Mouse (Mus musculus) lung, adult 2 months (tissue): ENCODE measurements around the gene Odf3l2. TPM values are rescaled to one million over a fixed set of nuclear protein-coding genes. Genes with fewer than 3 reads are reported as not detected.
A peak's percentile ranks its signal among the peaks of the same experiment; 100 is the strongest.

ENCODE experiments used
- DNase-seq: peaks from one replicate; pipeline ENCODE4 v3.0.0; 2022
- H3K4me1 ChIP-seq: fragments of 200-500 bp; 2 replicates; pipeline ENCODE4 v1.6.1; 2011; ENCODE audit warnings: low read length; ENCODE audit not compliant: control insufficient read depth, insufficient read depth
- H3K4me3 ChIP-seq: fragments of 200-500 bp; replicated peaks from 2 replicates; pipeline ENCODE3; 2011; ENCODE audit warnings: low read depth, mild to moderate bottlenecking, control low read depth, low read length; ENCODE audit errors: extremely low read depth
- CTCF ChIP-seq: fragments of 200-500 bp; IDR thresholded peaks from 2 replicates; pipeline ENCODE4 v1.5.1; 2011; ENCODE audit warnings: mild to moderate bottlenecking, low read length, control low read depth; ENCODE audit not compliant: insufficient read depth
- POLR2A ChIP-seq: fragments of 200-500 bp; IDR thresholded peaks from 2 replicates; pipeline ENCODE4 v1.6.1; 2011; ENCODE audit warnings: low read depth, mild to moderate bottlenecking, control low read depth, low read length, borderline replicate concordance; ENCODE audit errors: extremely low read depth
- WGBS: fragments of 180-500 bp; shearing (Covaris S2); methylation state at CpG from one replicate; pipeline ENCODE4 v1.1.7; 2018; 5-methylcytosine and 5-hydroxymethylcytosine counted together
- polyA plus RNA-seq: library from polyadenylated mRNA; depleted of rRNA; stranded (reverse); fragments of >200 nt; gene quantifications from 2 replicates; pipeline ENCODE4 v1.2.3, GENCODE M21; 2012

The Odf3l2 gene
- polyA plus RNA-seq, 1 experiment = not detected

DNA sequence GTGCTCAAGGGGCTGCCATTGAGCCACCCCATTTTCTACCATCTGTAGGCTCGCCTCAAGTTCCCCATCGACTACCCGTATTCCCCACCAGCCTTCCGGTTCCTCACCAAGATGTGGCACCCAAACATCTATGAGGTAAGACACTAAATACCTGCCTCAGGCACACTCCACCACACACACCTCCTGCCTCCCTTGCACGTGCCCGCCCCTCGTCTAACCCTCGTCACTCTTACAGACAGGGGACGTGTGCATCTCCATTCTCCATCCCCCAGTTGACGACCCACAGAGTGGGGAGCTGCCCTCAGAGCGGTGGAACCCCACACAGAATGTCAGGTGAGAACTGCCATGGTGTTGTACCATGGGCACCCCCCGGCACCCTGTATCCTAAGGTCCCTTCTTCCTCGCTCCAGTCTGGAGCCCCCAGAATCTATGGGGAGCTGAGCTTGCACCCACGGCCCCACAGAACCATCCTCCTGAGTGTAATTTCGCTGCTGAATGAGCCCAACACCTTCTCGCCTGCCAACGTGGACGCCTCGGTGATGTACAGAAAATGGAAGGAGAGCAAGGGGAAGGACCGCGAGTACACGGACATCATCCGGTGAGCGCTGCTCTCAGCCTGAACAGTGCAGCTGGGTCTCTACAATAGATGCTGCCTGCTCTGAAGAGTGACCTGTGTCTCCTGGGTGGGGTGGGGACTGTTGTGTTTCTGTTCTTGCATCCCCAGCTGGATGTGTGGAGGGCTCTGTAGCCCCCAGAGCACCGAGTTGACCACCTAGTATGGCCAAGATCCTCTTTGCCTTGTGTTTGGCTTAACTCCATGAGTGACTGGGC, 39.4 kb upstream of the Odf3l2 start:
- H3K4me1 ChIP-seq = peaks cover 14% of the 10 kb centered on the region
- no peak overlapping the region for H3K4me3 ChIP-seq
- WGBS = 93% methylated on average over 25 of the region's 25 CpGs
- no peak for DNase-seq
- no peak for TF ChIP-seq POLR2A
- TF ChIP-seq CTCF = no peak

DNA sequence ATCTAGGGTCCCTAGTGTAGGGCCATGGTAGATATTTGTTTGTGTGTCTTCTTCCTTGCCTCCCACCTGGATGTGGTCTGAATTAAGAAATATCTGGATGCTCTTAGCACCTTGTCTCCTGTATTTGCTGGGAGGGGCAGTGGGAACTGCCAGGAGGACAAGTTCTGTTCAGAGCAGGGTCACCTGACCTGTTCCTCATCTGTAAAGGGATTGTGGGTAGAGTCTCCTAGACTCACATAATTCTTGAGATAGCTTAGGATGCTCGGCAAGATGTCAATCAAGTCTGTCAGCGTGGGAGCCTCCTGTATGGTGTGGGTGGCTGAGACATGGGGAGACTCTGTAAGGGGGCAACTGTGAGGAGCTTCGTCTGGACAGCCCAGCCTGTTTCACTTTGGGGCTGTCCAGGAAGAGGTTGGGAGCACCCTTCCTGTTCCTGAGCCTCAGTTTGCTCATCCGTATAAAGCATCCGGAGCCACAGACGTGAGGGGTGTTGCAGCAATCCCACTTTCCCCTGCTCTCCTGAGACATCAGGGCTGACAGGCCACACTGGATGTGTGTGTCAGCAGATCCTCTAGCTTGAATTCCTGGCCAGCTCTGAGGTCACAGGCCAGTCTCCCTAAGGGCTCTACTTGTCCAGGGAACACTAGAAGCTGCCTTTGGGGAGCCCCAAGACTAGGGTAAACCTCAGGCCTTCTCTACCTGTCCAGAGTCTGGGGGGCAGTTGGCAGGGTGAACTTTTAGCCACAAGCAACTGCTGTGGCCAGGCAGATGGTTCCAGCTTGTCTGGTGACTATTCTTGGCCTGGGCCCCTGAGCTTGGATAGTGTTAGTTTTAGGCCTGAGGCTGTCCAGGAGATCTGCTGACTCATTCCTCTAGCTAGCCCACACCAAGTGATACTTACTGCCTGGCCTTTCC, 38.4 kb upstream of the Odf3l2 start:
- WGBS = 37% methylated on average over 6 of the region's 6 CpGs
- no peak for DNase-seq
- no peak overlapping the region for H3K4me3 ChIP-seq

GRCm38 (mm10) chr10:79682916-79683582, 37.5 kb upstream of the Odf3l2 start:
- WGBS = 2% methylated on average over 10 of the region's 10 CpGs
- Histone ChIP-seq H3K4me1 (peaks cover 14% of the 10 kb centered on the region), H3K4me3 (peak overlapping the region; percentile 91)
- DNase-seq = peak; percentile 48
- no peak for TF ChIP-seq POLR2A
- peak; percentile 22; the same call in 1 of the 2 replicates for TF ChIP-seq CTCF

More for the DNA sequence above, 38.4 kb upstream of the Odf3l2 start:
- H3K4me1 ChIP-seq = peaks cover 14% of the 10 kb centered on the region
- no peak for TF ChIP-seq CTCF
- TF ChIP-seq POLR2A = no peak

DNA sequence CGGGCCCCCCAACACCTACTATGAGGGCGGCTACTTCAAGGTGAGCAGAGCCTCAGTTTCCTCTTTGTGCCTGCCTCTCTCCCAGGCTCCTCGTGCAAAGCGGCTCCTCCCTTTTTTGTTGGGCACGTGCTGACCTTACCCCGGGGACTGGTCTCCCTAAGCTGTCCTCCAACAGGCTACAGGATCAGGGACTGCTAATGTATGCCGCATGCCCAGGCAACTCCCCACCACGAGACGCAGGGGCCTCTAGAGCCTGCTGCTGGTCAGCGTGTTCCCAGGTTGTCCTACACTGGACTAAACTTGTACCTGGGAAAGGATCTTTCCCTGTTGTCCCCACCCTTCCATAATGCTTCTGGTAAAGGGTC, 37.0 kb upstream of the Odf3l2 start:
- DNase-seq = peak; percentile 29
- under 1% methylated on average over 10 of the region's 10 CpGs for WGBS
- TF ChIP-seq CTCF (no peak), POLR2A (no peak)
- Histone ChIP-seq H3K4me3 (peak overlapping the region; percentile 91), H3K4me1 (peaks cover 14% of the 10 kb centered on the region)

GRCm38 (mm10) chr10:79681591-79682245, 36.2 kb upstream of the Odf3l2 start, which contains the start of gene Cdc34:
Cdc34 (plus strand) TSS chr10:79682195.
- under 1% methylated on average over 77 of the region's 84 CpGs for WGBS
- TF ChIP-seq POLR2A (peak; percentile 85; the same call in 1 of the 2 replicates), CTCF (no peak)
- peak; percentile 98 for DNase-seq
- H3K4me1 ChIP-seq = peaks cover 14% of the 10 kb centered on the region
- peak within 1 kb of the TSS; percentile 91 for H3K4me3 ChIP-seq

DNA sequence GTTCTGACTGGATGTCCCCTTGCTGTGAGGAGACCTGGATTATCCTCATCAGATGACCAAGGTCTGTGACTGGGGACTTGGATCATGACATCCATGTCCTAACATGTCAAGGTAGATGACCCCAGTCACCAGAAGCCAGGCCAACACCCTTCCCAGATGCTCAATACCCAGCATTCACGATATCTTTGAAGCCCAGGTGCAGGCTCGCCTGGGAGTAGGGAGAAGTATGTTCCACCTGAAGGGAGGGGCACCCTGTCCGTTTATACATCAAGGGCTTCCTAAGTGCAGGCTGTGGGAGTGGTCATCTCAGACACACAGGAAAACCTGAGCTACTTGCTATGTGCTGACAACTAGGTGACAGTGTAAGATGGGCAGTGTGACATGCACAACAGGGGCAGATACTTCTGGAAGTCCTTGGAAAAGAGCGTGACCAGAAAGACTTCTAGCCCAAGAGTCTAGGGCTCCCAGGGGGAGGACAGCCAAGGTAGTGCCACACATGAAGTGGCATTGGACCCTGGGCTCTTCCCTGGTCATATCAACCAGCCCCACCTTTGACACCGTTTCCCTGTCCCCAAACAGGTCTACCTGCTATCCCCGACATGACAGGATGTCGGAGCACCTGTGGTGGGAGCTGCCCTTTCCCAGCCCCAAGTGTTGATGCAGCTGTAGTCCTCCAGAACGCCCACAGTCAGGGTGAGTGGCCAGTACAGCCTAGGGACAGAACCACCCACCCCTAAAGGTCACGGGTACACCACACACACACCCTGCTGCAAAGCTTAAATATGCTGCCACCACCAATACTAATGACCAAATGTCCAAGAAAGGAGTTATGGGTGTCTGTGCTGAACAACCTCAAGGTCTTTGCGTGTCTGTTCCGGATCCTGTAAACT, 35.3 kb upstream of the Odf3l2 start:
- peaks cover 14% of the 10 kb centered on the region for H3K4me1 ChIP-seq
- WGBS = 25% methylated on average over 11 of the region's 11 CpGs
- no peak for DNase-seq
- peak overlapping the region; percentile 49 for H3K4me3 ChIP-seq
- TF ChIP-seq CTCF (no peak), POLR2A (no peak)

- TF ChIP-seq POLR2A = no peak
- no peak for TF ChIP-seq CTCF
- Histone ChIP-seq H3K4me1 (no peaks in the 10 kb centered on the region), H3K4me3 (no peak overlapping the region)
- DNase-seq = no peak
- 67% methylated on average over 44 of the region's 44 CpGs for WGBS
Observed at GRCm38 (mm10) chr10:79675346-79676035, 30.0 kb upstream of the Odf3l2 start.

DNA sequence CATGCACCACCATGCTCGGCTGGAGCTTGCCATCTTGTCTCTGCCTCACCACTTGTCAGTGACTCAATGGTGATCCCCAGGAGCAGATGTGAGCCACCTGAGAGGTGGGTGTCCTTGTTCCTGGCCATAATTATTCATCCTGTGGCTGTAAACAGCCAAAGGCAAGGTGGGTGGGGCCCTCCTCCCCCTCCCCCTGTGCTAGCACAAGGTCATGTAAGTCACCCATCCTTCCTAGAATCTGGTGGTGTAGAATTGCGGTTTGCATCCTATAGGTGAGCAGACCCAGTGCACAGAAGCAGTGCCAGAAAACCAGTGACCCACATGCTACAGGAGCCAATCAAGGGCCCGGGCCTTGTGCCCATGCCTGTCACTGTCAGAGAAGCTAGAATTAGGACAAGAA, 27.5 kb upstream of the Odf3l2 start:
- Histone ChIP-seq H3K4me3 (no peak overlapping the region), H3K4me1 (peaks cover 3% of the 10 kb centered on the region; the same call in 1 of the 2 replicates)
- 95% methylated on average over 3 of the region's 3 CpGs for WGBS
- no peak for TF ChIP-seq POLR2A
- no peak for TF ChIP-seq CTCF
- DNase-seq = no peak
